Mouse (Mus musculus): Measurements from ENCODE around the gene Klrb1a.

- no peak for TF ChIP-seq POLR2A (IDR thresholded peaks at IDR 0.05; ENCODE audit: low read depth, low read length)
- TF ChIP-seq CTCF (IDR thresholded peaks at IDR 0.05; ENCODE audit: extremely low read depth, insufficient read length, insufficient replicate concordance, low read depth, low read length), result no peak
Observed at GRCm38 (mm10) chr6:128650187-128650586, 26.9 kb upstream of the Klrb1a start.
